Mouse (Mus musculus) liver, embryonic 16.5 days (tissue): ENCODE results near the gene Snai3. TPM values are rescaled to one million over a fixed set of nuclear protein-coding genes. Genes with fewer than 3 reads are reported as not detected.

Experiments
- ATAC-seq: fragments of 200-750 bp; cut with Nextera tagmentation; 2 replicates; pipeline ENCODE4 v1.8.0; 2017; ENCODE audit warnings: low read depth, mild to moderate bottlenecking, moderate number of reproducible peaks, moderate library complexity
- H3K27ac ChIP-seq: fragments of 300-500 bp; sonication (generic); 2 replicates; pipeline ENCODE4 v1.5.1; 2014; ENCODE audit warnings: mild to moderate bottlenecking, low read length
- H3K27me3 ChIP-seq: fragments of 300-500 bp; sonication (generic); 2 replicates; pipeline ENCODE4 v1.6.1; 2014; ENCODE audit warnings: low read depth, low read length, mixed read lengths; ENCODE audit not compliant: control insufficient read depth, insufficient read depth
- H3K36me3 ChIP-seq: fragments of 300-500 bp; sonication (generic); 2 replicates; pipeline ENCODE4 v1.6.1; 2014; ENCODE audit warnings: mild to moderate bottlenecking; ENCODE audit not compliant: control insufficient read depth, insufficient read depth
- H3K4me1 ChIP-seq: fragments of 300-500 bp; sonication (generic); 2 replicates; pipeline ENCODE4 v1.6.1; 2014; ENCODE audit warnings: low read depth, low read length, mixed read lengths; ENCODE audit not compliant: control insufficient read depth
- H3K4me2 ChIP-seq: fragments of 300-500 bp; sonication (generic); 2 replicates; pipeline ENCODE4 v1.6.1; 2014; ENCODE audit warnings: low read depth, low read length, mixed read lengths
- H3K4me3 ChIP-seq: fragments of 300-500 bp; sonication (generic); 2 replicates; pipeline ENCODE4 v1.5.1; 2014; ENCODE audit warnings: low read depth, mild to moderate bottlenecking, low read length
- H3K9ac ChIP-seq: fragments of 300-500 bp; sonication (generic); 2 replicates; pipeline ENCODE4 v1.6.1; 2014; ENCODE audit warnings: low read depth, low read length
- H3K9me3 ChIP-seq: fragments of 300-500 bp; sonication (generic); replicated peaks from 2 replicates; pipeline ENCODE4 v1.6.1; 2016; ENCODE audit warnings: low read length; ENCODE audit not compliant: control insufficient read depth
- WGBS: fragments of 180-500 bp; shearing (Covaris S2); extraction: QIAGEN DNeasy Blood & Tissue Kit; methylation state at CpG from one replicate; pipeline ENCODE4 v1.1.7; 2014; ENCODE audit not compliant: insufficient replicate concordance; 5-methylcytosine and 5-hydroxymethylcytosine counted together
- polyA plus RNA-seq: library from polyadenylated mRNA; unstranded; fragments of >200 nt; fragmentation: Nextera tagmentation; extraction: Ambion mirVana; gene quantifications from 2 replicates; pipeline ENCODE4 v1.2.1, GENCODE M21; 2015

Gene Snai3
- polyA plus RNA-seq, 1 experiment from 2014 or later = 0.40 TPM

- Histone ChIP-seq H3K27ac (peak overlapping the region; percentile 38; the same call in 1 of the 2 replicates), H3K4me1 (peaks cover 12% of the 10 kb centered on the region), H3K9me3 (peaks cover 2% of the 10 kb centered on the region), H3K4me3 (0 out of 2 replicates have a peak overlapping the region, but pooled peaks have one; percentile 0), H3K27me3 (peaks cover 1% of the 10 kb centered on the region; the same call in 1 of the 2 replicates), H3K4me2 (no peak overlapping the region), H3K36me3 (peaks cover 4% of the 10 kb centered on the region; the same call in 1 of the 2 replicates), H3K9ac (no peak overlapping the region)
- ATAC-seq = peak; percentile 30
- whole genome bisulfite sequencing = 70% methylated on average over 13 of the region's 13 CpGs
Observed at GRCm38 (mm10) chr8:122437708-122438331, 22.7 kb downstream of the Snai3 start.

DNA sequence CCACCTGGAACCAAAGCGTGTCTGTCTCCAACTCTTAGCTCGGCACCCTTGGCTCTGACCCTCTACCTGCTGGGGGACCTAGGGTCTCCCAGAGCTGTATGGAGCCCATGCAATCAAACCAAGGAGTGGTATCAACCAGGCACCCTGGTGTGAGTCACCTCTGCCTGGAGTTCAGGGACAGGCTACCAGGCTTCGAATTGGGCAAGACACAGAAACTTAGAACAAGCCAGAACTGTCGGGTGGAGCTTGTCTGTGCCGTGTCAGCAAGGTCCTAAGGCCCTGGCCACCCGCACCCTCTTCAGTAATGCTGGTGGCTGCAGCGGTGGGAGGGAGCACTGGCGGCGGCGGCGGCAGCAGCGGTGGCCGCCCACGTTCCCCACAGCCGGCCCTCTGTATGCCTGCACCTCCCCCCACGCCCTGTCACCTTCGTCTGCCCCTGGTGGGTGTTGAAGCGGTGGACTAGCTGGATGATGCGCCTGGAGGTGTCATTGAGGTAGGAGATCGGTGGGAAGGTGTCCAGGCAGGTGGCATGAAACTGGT is 23.9 kb downstream of the Snai3 start:
- H3K4me3 ChIP-seq = no peak overlapping the region; the same call in 1 of the 2 replicates
- no peak overlapping the region for H3K9ac ChIP-seq
- H3K27ac ChIP-seq = no peak overlapping the region
- ATAC-seq = no peak
- H3K36me3 ChIP-seq = peaks cover 4% of the 10 kb centered on the region; the same call in 1 of the 2 replicates
- no peak overlapping the region for H3K4me2 ChIP-seq
- peaks cover 13% of the 10 kb centered on the region for H3K4me1 ChIP-seq
- peaks cover 7% of the 10 kb centered on the region for H3K27me3 ChIP-seq
- 65% methylated on average over 20 of the region's 20 CpGs for WGBS
- H3K9me3 ChIP-seq = peaks cover 2% of the 10 kb centered on the region

- peaks cover 4% of the 10 kb centered on the region; the same call in 1 of the 2 replicates for H3K36me3 ChIP-seq
- H3K4me1 ChIP-seq = peaks cover 15% of the 10 kb centered on the region
- H3K9ac ChIP-seq = no peak overlapping the region
- 75% methylated on average over 9 of the region's 9 CpGs for WGBS
- H3K27ac ChIP-seq = no peak overlapping the region
- H3K9me3 ChIP-seq = peaks cover 2% of the 10 kb centered on the region
- no peak for ATAC-seq
- no peak overlapping the region for H3K4me3 ChIP-seq
- H3K27me3 ChIP-seq = peaks cover 7% of the 10 kb centered on the region
- H3K4me2 ChIP-seq = no peak overlapping the region
Observed at GRCm38 (mm10) chr8:122436146-122436545, 24.4 kb downstream of the Snai3 start.

DNA sequence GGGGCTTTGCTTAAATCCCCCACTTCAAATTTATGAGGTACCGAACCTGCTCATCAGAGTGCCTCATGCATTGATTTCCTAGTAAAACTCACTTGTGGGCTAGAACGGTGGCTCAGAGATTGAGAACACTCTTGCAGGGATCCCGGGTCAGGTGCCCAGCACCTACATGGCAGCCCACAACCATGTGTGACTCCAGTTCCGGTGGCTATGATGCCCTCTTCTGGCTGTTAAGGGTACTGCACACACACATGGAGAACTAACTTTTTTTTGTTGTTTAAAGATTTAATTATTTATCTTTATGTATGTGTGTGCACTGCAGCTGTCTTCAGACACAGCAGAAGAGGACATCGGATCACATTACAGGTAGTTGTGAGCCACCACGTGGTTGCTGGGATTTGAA is 25.2 kb downstream of the Snai3 start:
- peaks cover 20% of the 10 kb centered on the region for H3K4me1 ChIP-seq

DNA sequence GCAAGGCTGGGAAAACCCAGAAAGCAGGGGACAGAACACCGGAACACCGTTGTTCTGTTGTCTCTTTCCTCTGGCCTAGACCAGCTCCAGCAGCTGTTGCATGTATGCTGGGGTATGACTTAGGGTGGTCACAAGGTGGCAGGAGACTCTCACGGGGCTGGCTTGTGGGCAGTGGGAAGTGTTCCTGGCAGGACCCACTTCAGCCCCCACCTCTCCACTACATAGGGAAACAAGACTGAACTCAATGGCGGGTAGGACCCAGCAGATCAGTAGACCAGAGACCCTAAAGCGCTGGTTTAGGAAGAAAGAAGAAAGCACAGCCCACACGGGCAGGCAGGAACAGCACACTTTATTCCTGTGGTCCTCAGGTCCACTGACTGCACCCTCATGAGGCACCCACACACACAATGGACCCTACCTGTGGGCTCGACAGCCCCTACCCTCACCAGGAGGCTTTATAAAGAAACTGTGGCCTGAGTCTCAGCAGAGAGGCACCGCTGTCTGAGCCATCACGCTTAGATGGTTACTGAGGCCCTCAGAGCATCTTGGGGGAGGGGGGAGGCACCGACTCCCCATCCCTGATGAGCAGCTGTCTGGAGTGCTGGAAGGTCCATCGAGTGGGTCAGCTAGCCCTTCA is 27.1 kb downstream of the Snai3 start:
- 0 out of 2 replicates have a peak, but pooled peaks have one; percentile 2 for ATAC-seq
- WGBS = 50% methylated on average over 11 of the region's 11 CpGs
- Histone ChIP-seq H3K9me3 (peaks cover 2% of the 10 kb centered on the region), H3K4me3 (peak overlapping the region; percentile 63; the same call in 1 of the 2 replicates), H3K27me3 (peaks cover 7% of the 10 kb centered on the region), H3K4me2 (peak overlapping the region; percentile 79), H3K36me3 (peaks cover 4% of the 10 kb centered on the region; the same call in 1 of the 2 replicates), H3K4me1 (peaks cover 20% of the 10 kb centered on the region), H3K9ac (peak overlapping the region; percentile 61; the same call in 1 of the 2 replicates), H3K27ac (peak overlapping the region; percentile 83; the same call in 1 of the 2 replicates)

More for the DNA sequence above, 25.2 kb downstream of the Snai3 start:
- WGBS = 79% methylated on average over 6 of the region's 6 CpGs
- Histone ChIP-seq H3K9me3 (peaks cover 2% of the 10 kb centered on the region), H3K4me2 (no peak overlapping the region), H3K9ac (no peak overlapping the region), H3K27ac (no peak overlapping the region), H3K4me3 (no peak overlapping the region), H3K36me3 (peaks cover 4% of the 10 kb centered on the region; the same call in 1 of the 2 replicates), H3K27me3 (peaks cover 7% of the 10 kb centered on the region)
- ATAC-seq = no peak

DNA sequence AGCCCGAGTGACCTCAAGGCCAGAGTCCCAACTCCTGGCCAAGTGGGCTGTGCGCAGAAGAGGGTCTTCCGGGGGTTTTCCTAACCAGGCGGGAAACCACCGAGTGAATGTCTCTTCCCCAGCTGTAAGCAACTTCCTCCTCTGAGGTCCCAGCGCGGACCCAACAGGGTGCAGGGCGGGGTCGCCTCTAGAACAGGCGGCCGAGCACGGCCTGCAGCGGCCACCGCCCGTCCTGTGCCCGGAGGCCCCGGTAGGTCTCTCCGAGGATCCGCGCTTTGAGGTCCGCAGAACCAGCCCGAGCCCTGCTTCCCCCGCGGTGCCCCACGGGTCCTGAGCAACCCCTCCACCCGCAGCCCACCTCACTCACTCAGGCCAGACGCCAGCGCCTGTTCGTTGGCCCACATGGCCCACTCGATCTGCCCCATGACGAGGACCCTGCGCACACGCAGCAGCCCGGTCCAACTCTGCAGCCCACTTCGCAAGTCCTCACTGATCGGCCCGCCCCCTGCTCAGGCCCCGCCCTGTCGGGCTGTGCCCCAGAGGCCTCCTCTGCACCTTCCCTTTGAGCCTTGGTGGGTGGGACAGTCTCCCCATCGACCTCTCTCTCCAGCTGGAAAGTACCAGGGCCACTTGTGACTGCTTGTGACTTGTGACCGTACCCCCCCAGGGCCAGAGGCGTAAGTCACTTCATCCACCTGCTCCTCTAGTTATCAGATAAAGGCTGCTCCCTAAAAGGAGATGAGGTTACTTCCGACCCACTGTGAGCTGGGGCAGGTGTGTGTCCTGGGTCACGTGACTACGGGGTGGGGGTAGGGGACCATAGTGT is 27.9 kb downstream of the Snai3 start, which contains the start of gene Cyba:
TSS of gene Cyba (minus strand) at position 488 of the 826 bp plus-strand sequence.
- Histone ChIP-seq H3K36me3 (peaks cover 4% of the 10 kb centered on the region; the same call in 1 of the 2 replicates), H3K4me3 (peak within 1 kb of the TSS; percentile 63), H3K27me3 (peaks cover 7% of the 10 kb centered on the region), H3K9ac (peak within 1 kb of the TSS; percentile 61), H3K4me1 (peaks cover 20% of the 10 kb centered on the region), H3K9me3 (peaks cover 2% of the 10 kb centered on the region), H3K27ac (peak within 1 kb of the TSS; percentile 83), H3K4me2 (peak within 1 kb of the TSS; percentile 79)
- WGBS = 2% methylated on average over 45 of the region's 45 CpGs
- ATAC-seq = peak; percentile 73

- H3K4me3 ChIP-seq = peak overlapping the region; percentile 63
- no peak for ATAC-seq
- peaks cover 7% of the 10 kb centered on the region for H3K27me3 ChIP-seq
- peak overlapping the region; percentile 79 for H3K4me2 ChIP-seq
- peaks cover 2% of the 10 kb centered on the region for H3K9me3 ChIP-seq
- H3K36me3 ChIP-seq = peaks cover 4% of the 10 kb centered on the region; the same call in 1 of the 2 replicates
- 20% methylated on average over 18 of the region's 18 CpGs for WGBS
- peak overlapping the region; percentile 61 for H3K9ac ChIP-seq
- H3K27ac ChIP-seq = peak overlapping the region; percentile 83
- H3K4me1 ChIP-seq = peaks cover 20% of the 10 kb centered on the region
Observed at GRCm38 (mm10) chr8:122431694-122432442, 28.7 kb downstream of the Snai3 start.

DNA sequence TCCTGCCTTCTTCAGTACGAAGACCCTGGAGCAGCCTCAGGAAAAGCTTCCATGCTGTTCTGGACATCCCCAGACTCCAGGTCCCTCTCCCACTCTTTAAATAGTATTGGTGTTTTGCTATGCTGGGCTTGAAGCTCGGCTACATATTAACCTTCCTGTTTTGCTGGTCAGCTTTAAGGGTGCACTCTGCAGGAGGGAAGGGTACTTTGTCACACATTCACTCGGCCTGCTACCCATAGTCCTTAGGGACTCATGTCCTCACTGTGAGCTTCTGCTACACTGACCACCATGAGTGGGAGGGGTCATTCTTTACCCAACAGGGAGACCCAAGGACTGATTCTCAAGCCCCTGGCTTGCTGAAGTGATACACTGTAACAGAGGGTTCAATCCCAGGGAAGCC is 29.9 kb downstream of the Snai3 start:
- H3K27ac ChIP-seq = peak overlapping the region; percentile 62
- H3K4me2 ChIP-seq = peak overlapping the region; percentile 79
- H3K36me3 ChIP-seq = peaks cover 4% of the 10 kb centered on the region; the same call in 1 of the 2 replicates
- peaks cover 2% of the 10 kb centered on the region for H3K9me3 ChIP-seq
- 41% methylated on average over 3 of the region's 3 CpGs for WGBS
- H3K4me3 ChIP-seq = no peak overlapping the region
- H3K4me1 ChIP-seq = peaks cover 20% of the 10 kb centered on the region
- H3K27me3 ChIP-seq = peaks cover 7% of the 10 kb centered on the region
- 0 out of 2 replicates have a peak, but pooled peaks have one; percentile 11 for ATAC-seq
- H3K9ac ChIP-seq = 0 out of 2 replicates have a peak overlapping the region, but pooled peaks have one; percentile 9
